Mouse (Mus musculus): ENCODE data around the gene Adamts13.

The Adamts13 gene

GRCm38 (mm10) chr2:26973960-26974359, 744 bp downstream of the Adamts13 start:
- DNase-seq, result no peak

- no peak for DNase-seq
These were observed 7.1 kb downstream of the Adamts13 start for GRCm38 (mm10) chr2:26980361-26980760.

- DNase-seq, result no peak
These were observed 11.0 kb downstream of the Adamts13 start for GRCm38 (mm10) chr2:26984179-26984578.

GRCm38 (mm10) chr2:26984640-26985039, 11.4 kb downstream of the Adamts13 start:
- no peak for DNase-seq

- DNase-seq, result no peak
These were observed 20.7 kb downstream of the Adamts13 start for GRCm38 (mm10) chr2:26993936-26994335.

- DNase-seq, result no peak
These were observed 24.3 kb downstream of the Adamts13 start for GRCm38 (mm10) chr2:26997498-26997897.

- DNase-seq, result no peak
These were observed 24.8 kb downstream of the Adamts13 start for GRCm38 (mm10) chr2:26997993-26998392.

GRCm38 (mm10) chr2:27006255-27006654, 33.0 kb downstream of the Adamts13 start:
- no peak for DNase-seq

- no peak for DNase-seq
These were observed 34.5 kb downstream of the Adamts13 start for GRCm38 (mm10) chr2:27007701-27008100.

GRCm38 (mm10) chr2:27009714-27010244, 36.6 kb downstream of the Adamts13 start, which contains the start of gene Cacfd1:
TSS of gene Cacfd1 (plus strand) at chr2:27009926.
- peak; percentile 83 to 88 for DNase-seq

GRCm38 (mm10) chr2:27017802-27018201, 44.6 kb downstream of the Adamts13 start:
- peak; percentile 74 to 78 for DNase-seq

- DNase-seq, result no peak
These were observed 46.3 kb downstream of the Adamts13 start for GRCm38 (mm10) chr2:27019530-27019929.

GRCm38 (mm10) chr2:27021103-27021502, 47.9 kb downstream of the Adamts13 start:
- no peak for DNase-seq

- DNase-seq, result no peak
These were observed 49.4 kb downstream of the Adamts13 start for GRCm38 (mm10) chr2:27022612-27023011.

- peak in 1 of 2 experiments; percentile 13 for DNase-seq
These were observed 50.9 kb downstream of the Adamts13 start for GRCm38 (mm10) chr2:27024136-27024535.

GRCm38 (mm10) chr2:27025545-27025944, 52.3 kb downstream of the Adamts13 start:
- no peak for DNase-seq

GRCm38 (mm10) chr2:27026332-27026731, 53.1 kb downstream of the Adamts13 start:
- DNase-seq, result no peak

GRCm38 (mm10) chr2:27026857-27027617, 53.8 kb downstream of the Adamts13 start:
- peak in 1 of 2 experiments; percentile 38 for DNase-seq

GRCm38 (mm10) chr2:27027618-27028436, 54.6 kb downstream of the Adamts13 start, which contains the start of gene Slc2a6:
TSS of gene Slc2a6 (minus strand) at chr2:27027998.
- DNase-seq, result peak; percentile 92 to 94

GRCm38 (mm10) chr2:27028437-27029015, 55.3 kb downstream of the Adamts13 start:
- DNase-seq, result no peak

GRCm38 (mm10) chr2:27032361-27032760, 59.1 kb downstream of the Adamts13 start:
- DNase-seq, result no peak

GRCm38 (mm10) chr2:27036003-27036402, 62.8 kb downstream of the Adamts13 start:
- no peak for DNase-seq

- no peak for DNase-seq
These were observed 63.8 kb downstream of the Adamts13 start for GRCm38 (mm10) chr2:27037008-27037407.

All from cerebellum, postnatal 36 days (tissue).